Mouse (Mus musculus): Measurements from ENCODE around the gene Defb45. TPM values are rescaled to one million over a fixed set of nuclear protein-coding genes. Genes with fewer than 3 reads are reported as not detected.
A peak's percentile ranks its signal among the peaks of the same experiment; 100 is the strongest.

The Defb45 gene
- polyA plus RNA-seq, 1 experiment, result not detected

DNA sequence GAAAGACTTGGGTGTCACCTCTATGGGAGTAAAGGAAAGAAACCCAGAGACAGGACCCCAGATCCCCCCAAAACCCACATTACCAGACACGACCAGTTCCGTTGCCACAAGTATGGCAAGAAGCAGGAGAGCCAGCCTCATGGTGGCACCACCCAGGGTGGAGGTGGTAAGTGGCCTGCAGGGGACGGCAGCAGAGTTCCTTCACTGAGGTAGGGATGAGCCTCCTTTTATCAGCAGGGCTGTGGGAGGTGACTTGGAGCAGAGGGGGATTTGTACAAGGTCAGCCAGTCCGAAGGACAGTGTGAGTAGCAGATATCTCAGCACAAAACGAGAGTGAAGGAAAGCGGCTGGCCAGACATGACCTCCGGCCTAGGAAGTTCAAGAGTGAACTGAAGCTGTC, 19.1 kb downstream of the Defb45 start, which contains the start of gene Defb19:
TSS of gene Defb19 (minus strand) at position 206 of the 400 bp plus-strand sequence.
- H3K4me1 ChIP-seq (ENCODE audit: control insufficient read depth, insufficient read depth, low read length), result no peaks in the 10 kb centered on the region
- no peak within 1 kb of the TSS for H3K27ac ChIP-seq (ENCODE audit: insufficient read depth, low read length)
- H3K4me3 ChIP-seq (ENCODE audit: insufficient read depth, low read length), result no peak within 1 kb of the TSS
- no peak for TF ChIP-seq POLR2A (IDR thresholded peaks at IDR 0.05; ENCODE audit: low read depth, low read length)
- no peak for TF ChIP-seq CTCF (IDR thresholded peaks at IDR 0.05; ENCODE audit: borderline replicate concordance, insufficient read depth, low read length)

DNA sequence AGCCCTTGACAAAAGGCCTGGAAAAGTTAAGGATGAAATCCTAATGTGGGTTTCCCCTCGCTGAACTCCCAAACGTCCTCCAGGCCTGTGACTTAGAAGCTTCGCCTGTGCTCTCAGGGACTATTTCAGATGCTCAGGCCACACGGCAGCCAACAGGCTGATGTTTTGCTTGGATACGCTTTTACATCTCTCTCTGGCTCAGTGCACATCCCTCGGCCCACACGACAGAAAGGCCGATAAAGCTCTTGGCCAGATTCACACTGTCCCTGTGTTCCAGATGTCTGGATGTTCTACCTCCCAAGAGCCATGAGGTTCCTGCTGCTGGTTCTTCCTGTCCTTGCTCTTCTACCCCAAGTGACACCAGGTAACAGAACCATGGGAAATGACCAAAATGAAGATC, 25.7 kb downstream of the Defb45 start:
- TF ChIP-seq POLR2A (IDR thresholded peaks at IDR 0.05; ENCODE audit: low read depth, low read length), result no peak
- no peak for TF ChIP-seq CTCF (IDR thresholded peaks at IDR 0.05; ENCODE audit: borderline replicate concordance, insufficient read depth, low read length)
- Histone ChIP-seq H3K27ac (ENCODE audit: insufficient read depth, low read length) (no peak overlapping the region), H3K4me3 (ENCODE audit: insufficient read depth, low read length) (no peak overlapping the region), H3K4me1 (ENCODE audit: control insufficient read depth, insufficient read depth, low read length) (no peaks in the 10 kb centered on the region)

DNA sequence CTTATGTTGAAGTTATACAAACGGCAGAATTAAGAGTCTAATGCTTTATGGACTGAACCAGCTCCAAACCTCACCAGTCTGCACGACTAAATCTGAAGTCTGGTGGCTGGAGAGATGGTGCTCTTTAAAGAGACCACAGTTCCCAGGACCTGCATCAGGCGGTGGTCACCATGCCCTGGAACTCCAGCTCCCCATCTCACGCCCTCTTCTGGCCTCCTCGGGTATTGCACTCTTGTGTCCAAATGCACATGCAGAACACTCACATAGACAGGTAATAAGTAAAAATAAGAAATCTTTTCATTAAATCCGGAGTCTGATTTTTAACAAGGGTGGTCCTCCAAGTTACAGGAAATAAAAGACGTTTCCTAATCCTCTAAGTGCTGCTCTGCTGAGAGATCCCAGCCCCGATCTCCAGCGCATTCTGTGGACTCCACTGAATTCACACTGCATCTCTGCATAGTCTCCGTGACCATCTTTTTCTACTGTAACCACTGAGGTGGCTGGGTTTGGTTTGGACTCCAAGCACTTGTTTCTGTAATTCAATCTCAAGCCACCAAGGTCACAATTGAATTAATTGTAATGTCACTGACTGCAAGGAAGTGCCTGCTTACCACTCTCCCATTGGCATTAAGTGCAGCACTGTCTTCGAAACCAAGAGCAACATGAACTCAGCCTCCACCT, 26.9 kb downstream of the Defb45 start, which contains the start of gene Defb21:
TSS of gene Defb21 (plus strand) at position 631 of the 681 bp plus-strand sequence.
- 0 out of 2 replicates have a peak, but pooled peaks have one; percentile 9 for TF ChIP-seq CTCF (IDR thresholded peaks at IDR 0.05; ENCODE audit: borderline replicate concordance, insufficient read depth, low read length)
- TF ChIP-seq POLR2A (IDR thresholded peaks at IDR 0.05; ENCODE audit: low read depth, low read length), result no peak
- no peak within 1 kb of the TSS for H3K4me3 ChIP-seq (ENCODE audit: insufficient read depth, low read length)
- H3K4me1 ChIP-seq (ENCODE audit: control insufficient read depth, insufficient read depth, low read length), result no peaks in the 10 kb centered on the region
- no peak within 1 kb of the TSS for H3K27ac ChIP-seq (ENCODE audit: insufficient read depth, low read length)

- H3K4me3 ChIP-seq (ENCODE audit: insufficient read depth, low read length), result no peak overlapping the region
- H3K4me1 ChIP-seq (ENCODE audit: control insufficient read depth, insufficient read depth, low read length), result no peaks in the 10 kb centered on the region
- TF ChIP-seq POLR2A (IDR thresholded peaks at IDR 0.05; ENCODE audit: low read depth, low read length), result no peak
- TF ChIP-seq CTCF (IDR thresholded peaks at IDR 0.05; ENCODE audit: borderline replicate concordance, insufficient read depth, low read length), result no peak
- H3K27ac ChIP-seq (ENCODE audit: insufficient read depth, low read length), result no peak overlapping the region
These were observed 28.9 kb downstream of the Defb45 start for GRCm38 (mm10) chr2:152570313-152570712.

DNA sequence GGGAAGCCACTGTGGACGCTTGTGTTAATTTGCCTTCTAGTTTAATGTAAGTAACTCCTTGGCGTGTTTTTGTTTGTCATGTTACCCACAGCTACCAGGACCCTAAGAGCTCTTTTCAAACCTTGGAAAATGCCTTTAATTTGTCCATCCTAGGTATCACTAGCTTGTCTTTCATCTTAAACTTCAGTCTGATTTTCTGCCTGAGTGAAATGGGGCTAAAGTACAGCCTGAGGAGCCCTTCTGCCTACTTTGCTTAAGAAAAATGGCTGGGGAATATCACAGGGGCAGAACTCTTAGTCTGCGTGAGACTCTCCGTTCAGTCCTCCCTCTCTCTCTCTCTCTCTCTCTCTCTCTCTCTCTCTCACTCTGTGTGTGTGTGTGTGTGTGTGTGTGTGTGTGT, 29.3 kb downstream of the Defb45 start:
- Histone ChIP-seq H3K4me1 (ENCODE audit: control insufficient read depth, insufficient read depth, low read length) (no peaks in the 10 kb centered on the region), H3K4me3 (ENCODE audit: insufficient read depth, low read length) (no peak overlapping the region), H3K27ac (ENCODE audit: insufficient read depth, low read length) (no peak overlapping the region)
- TF ChIP-seq POLR2A (IDR thresholded peaks at IDR 0.05; ENCODE audit: low read depth, low read length) (no peak), CTCF (IDR thresholded peaks at IDR 0.05; ENCODE audit: borderline replicate concordance, insufficient read depth, low read length) (no peak)

DNA sequence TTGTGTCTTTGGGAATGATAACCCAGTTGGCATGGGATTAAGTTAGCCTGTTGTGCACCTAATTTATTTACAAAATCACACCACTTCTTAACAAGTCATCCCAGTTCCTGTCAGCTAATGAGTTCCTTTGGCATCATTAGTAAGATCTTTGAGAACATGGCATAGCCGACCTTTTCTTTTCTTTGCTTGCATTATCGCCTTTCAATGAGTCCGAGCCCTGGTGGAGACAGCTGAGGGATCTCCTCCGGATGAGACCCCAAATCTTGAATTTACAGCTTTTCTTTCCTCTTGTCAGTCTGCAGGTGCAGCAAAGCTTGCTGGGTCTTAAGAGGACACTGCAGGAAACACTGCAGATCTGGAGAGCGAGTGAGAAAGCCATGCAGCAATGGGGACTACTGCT, 30.2 kb downstream of the Defb45 start, which contains the start of gene Gm17416:
TSS of gene Gm17416 (plus strand) at position 301 of the 400 bp plus-strand sequence.
- Histone ChIP-seq H3K4me3 (ENCODE audit: insufficient read depth, low read length) (no peak within 1 kb of the TSS), H3K27ac (ENCODE audit: insufficient read depth, low read length) (no peak within 1 kb of the TSS), H3K4me1 (ENCODE audit: control insufficient read depth, insufficient read depth, low read length) (no peaks in the 10 kb centered on the region)
- TF ChIP-seq POLR2A (IDR thresholded peaks at IDR 0.05; ENCODE audit: low read depth, low read length) (no peak), CTCF (IDR thresholded peaks at IDR 0.05; ENCODE audit: borderline replicate concordance, insufficient read depth, low read length) (no peak)

DNA sequence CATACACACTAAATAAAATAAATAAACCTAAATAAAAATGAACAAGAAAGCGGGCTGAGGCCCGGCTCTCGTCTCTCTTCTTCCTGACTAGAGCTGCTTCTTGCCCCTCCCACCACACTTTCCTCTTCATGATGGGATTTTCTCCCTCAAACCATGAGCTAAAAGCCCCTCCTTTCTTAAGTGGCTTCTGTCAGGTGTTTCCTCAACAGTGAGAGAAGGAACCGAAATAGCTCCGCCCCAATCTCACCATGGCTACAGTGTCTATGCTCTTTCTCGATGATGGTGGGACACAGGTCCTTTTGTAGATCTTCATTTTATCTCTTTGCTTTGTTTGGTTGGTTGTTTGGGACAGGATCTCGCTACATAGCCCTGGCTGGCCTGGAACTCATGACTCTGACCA, 42.5 kb downstream of the Defb45 start:
- no peak overlapping the region for H3K4me3 ChIP-seq (ENCODE audit: insufficient read depth, low read length)
- no peak for TF ChIP-seq POLR2A (IDR thresholded peaks at IDR 0.05; ENCODE audit: low read depth, low read length)
- no peak for TF ChIP-seq CTCF (IDR thresholded peaks at IDR 0.05; ENCODE audit: borderline replicate concordance, insufficient read depth, low read length)
- peaks cover 5% of the 10 kb centered on the region; the same call in 1 of the 2 replicates for H3K4me1 ChIP-seq (ENCODE audit: control insufficient read depth, insufficient read depth, low read length)
- no peak overlapping the region for H3K27ac ChIP-seq (ENCODE audit: insufficient read depth, low read length)

DNA sequence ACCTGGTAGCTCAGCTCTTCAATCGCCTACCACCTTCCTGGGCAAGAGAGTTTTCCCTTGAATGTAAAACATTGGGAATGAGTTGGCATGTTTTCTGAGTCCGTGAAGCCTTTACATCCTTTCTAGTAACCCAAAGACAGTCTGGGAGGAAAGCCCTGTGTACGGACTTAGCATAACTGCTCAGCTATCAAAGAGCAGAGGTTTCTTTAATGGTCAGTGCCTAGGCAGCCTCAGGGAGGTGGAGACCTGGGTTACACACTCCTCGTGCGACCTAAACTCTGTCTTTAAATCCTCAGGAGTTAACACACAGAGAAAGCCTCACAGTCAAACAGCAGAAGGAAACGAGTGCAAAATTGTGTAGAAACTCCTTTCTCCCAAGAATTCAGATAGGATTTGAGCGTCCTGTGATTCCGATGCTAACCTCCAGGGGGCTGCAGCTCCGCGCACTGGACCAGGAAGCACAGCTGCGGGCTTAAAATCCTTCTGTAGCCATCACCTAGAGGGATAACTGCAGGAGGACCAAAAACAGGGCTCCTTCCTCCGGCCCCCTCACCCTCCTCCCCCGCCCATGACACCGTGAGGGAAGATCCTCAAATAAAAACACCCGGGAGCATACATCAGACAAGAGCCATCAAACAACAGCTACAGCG, 45.3 kb downstream of the Defb45 start:
- Histone ChIP-seq H3K4me1 (ENCODE audit: control insufficient read depth, insufficient read depth, low read length) (peaks cover 5% of the 10 kb centered on the region; the same call in 1 of the 2 replicates), H3K27ac (ENCODE audit: insufficient read depth, low read length) (no peak overlapping the region), H3K4me3 (ENCODE audit: insufficient read depth, low read length) (no peak overlapping the region)
- no peak for TF ChIP-seq POLR2A (IDR thresholded peaks at IDR 0.05; ENCODE audit: low read depth, low read length)
- TF ChIP-seq CTCF (IDR thresholded peaks at IDR 0.05; ENCODE audit: borderline replicate concordance, insufficient read depth, low read length), result peak; percentile 62

DNA sequence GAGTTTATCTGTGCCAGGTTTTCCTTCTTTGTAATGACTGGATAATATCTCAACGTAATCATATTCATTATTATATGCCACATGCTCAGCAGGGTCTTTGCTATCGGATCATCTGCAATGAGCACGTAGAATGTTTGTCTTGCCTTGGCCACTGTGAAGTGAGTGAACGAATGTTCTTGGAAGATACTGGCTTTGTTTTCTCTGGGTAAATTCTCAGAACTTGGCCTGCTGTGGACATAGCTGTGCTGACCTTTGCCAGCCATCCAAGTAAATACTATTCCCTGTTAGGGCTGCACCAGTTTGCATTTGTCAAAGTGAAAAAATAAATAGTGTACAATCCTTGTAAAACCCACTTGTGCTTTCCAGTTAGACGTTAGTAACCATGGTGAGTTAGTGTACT, 51.1 kb downstream of the Defb45 start:
- TF ChIP-seq POLR2A (IDR thresholded peaks at IDR 0.05; ENCODE audit: low read depth, low read length), result no peak
- no peak for TF ChIP-seq CTCF (IDR thresholded peaks at IDR 0.05; ENCODE audit: borderline replicate concordance, insufficient read depth, low read length)
- Histone ChIP-seq H3K4me3 (ENCODE audit: insufficient read depth, low read length) (no peak overlapping the region), H3K27ac (ENCODE audit: insufficient read depth, low read length) (no peak overlapping the region), H3K4me1 (ENCODE audit: control insufficient read depth, insufficient read depth, low read length) (no peaks in the 10 kb centered on the region)

GRCm38 (mm10) chr2:152544691-152545090, 54.5 kb downstream of the Defb45 start:
- peak; percentile 34; the same call in 1 of the 2 replicates for TF ChIP-seq CTCF (IDR thresholded peaks at IDR 0.05; ENCODE audit: borderline replicate concordance, insufficient read depth, low read length)
- no peak for TF ChIP-seq POLR2A (IDR thresholded peaks at IDR 0.05; ENCODE audit: low read depth, low read length)

More at GRCm38 (mm10) chr2:152544691-152545090, 54.5 kb downstream of the Defb45 start:
- Histone ChIP-seq H3K4me3 (ENCODE audit: insufficient read depth, low read length) (no peak overlapping the region), H3K27ac (ENCODE audit: insufficient read depth, low read length) (no peak overlapping the region), H3K4me1 (ENCODE audit: control insufficient read depth, insufficient read depth, low read length) (no peaks in the 10 kb centered on the region)
